Mouse (Mus musculus): ENCODE measurements around the gene Agap1. TPM values are rescaled to one million over a fixed set of nuclear protein-coding genes. Genes with fewer than 3 reads are reported as not detected.

The Agap1 gene
- polyA plus RNA-seq, 1 experiment from 2014 or later, result 23.1 TPM

GRCm38 (mm10) chr1:89928676-89929075 lies 474.1 kb downstream of the Agap1 start:
- Histone ChIP-seq H3K9ac (replicated peaks) (no peak overlapping the region), H3K36me3 (no peaks in the 10 kb centered on the region), H3K4me3 (replicated peaks) (peak overlapping the region; percentile 8), H3K27me3 (peaks cover 97% of the 10 kb centered on the region), H3K27ac (no peak overlapping the region), H3K4me2 (peak overlapping the region; percentile 15), H3K9me3 (no peaks in the 10 kb centered on the region), H3K4me1 (replicated peaks) (peaks cover 47% of the 10 kb centered on the region)
- ATAC-seq (ENCODE audit: insufficient number of reproducible peaks, insufficient read depth, low FRiP score, low TSS enrichment, low read depth), result no peak
- WGBS, result 7% methylated on average over 25 of the region's 25 CpGs

GRCm38 (mm10) chr1:89929181-89929580 lies 474.6 kb downstream of the Agap1 start:
- Histone ChIP-seq H3K4me1 (replicated peaks) (peaks cover 51% of the 10 kb centered on the region), H3K9me3 (no peaks in the 10 kb centered on the region), H3K27me3 (peaks cover 97% of the 10 kb centered on the region), H3K4me3 (replicated peaks) (peak overlapping the region; percentile 8), H3K27ac (no peak overlapping the region), H3K9ac (replicated peaks) (no peak overlapping the region), H3K4me2 (peak overlapping the region; percentile 15; the same call in 1 of the 2 replicates), H3K36me3 (no peaks in the 10 kb centered on the region)
- WGBS, result 4% methylated on average over 6 of the region's 6 CpGs
- ATAC-seq (ENCODE audit: insufficient number of reproducible peaks, insufficient read depth, low FRiP score, low TSS enrichment, low read depth), result no peak

GRCm38 (mm10) chr1:89929721-89930505 lies 475.3 kb downstream of the Agap1 start:
- H3K4me1 ChIP-seq (replicated peaks), result peaks cover 54% of the 10 kb centered on the region

GRCm38 (mm10) chr1:89930551-89930950 lies 475.9 kb downstream of the Agap1 start:
- H3K4me3 ChIP-seq (replicated peaks), result peak overlapping the region; percentile 49
- 0 out of 2 replicates have a peak, but pooled peaks have one; percentile 26 for ATAC-seq (ENCODE audit: insufficient number of reproducible peaks, insufficient read depth, low FRiP score, low TSS enrichment, low read depth)
- no peaks in the 10 kb centered on the region for H3K36me3 ChIP-seq
- under 1% methylated on average over 42 of the region's 45 CpGs for WGBS
- no peaks in the 10 kb centered on the region for H3K9me3 ChIP-seq
- H3K27ac ChIP-seq, result no peak overlapping the region
- H3K4me1 ChIP-seq (replicated peaks), result peaks cover 57% of the 10 kb centered on the region
- peak overlapping the region; percentile 88 for H3K4me2 ChIP-seq
- H3K27me3 ChIP-seq, result peaks cover 97% of the 10 kb centered on the region
- H3K9ac ChIP-seq (replicated peaks), result peak overlapping the region; percentile 38; the same call in 1 of the 2 replicates

More at GRCm38 (mm10) chr1:89929721-89930505, 475.3 kb downstream of the Agap1 start:
- WGBS, result under 1% methylated on average over 55 of the region's 55 CpGs
- H3K36me3 ChIP-seq, result no peaks in the 10 kb centered on the region
- H3K4me3 ChIP-seq (replicated peaks), result peak overlapping the region; percentile 49
- ATAC-seq (ENCODE audit: insufficient number of reproducible peaks, insufficient read depth, low FRiP score, low TSS enrichment, low read depth), result no peak
- H3K9me3 ChIP-seq, result no peaks in the 10 kb centered on the region
- peak overlapping the region; percentile 38; the same call in 1 of the 2 replicates for H3K9ac ChIP-seq (replicated peaks)
- H3K27ac ChIP-seq, result no peak overlapping the region
- peaks cover 97% of the 10 kb centered on the region for H3K27me3 ChIP-seq
- peak overlapping the region; percentile 88 for H3K4me2 ChIP-seq

GRCm38 (mm10) chr1:89931120-89931519 lies 476.5 kb downstream of the Agap1 start, which contains the start of gene Gbx2:
TSS of gene Gbx2 (minus strand) at chr1:89931179.
- Histone ChIP-seq H3K4me2 (peak within 1 kb of the TSS; percentile 88), H3K36me3 (no peaks in the 10 kb centered on the region), H3K9me3 (no peaks in the 10 kb centered on the region), H3K27ac (no peak within 1 kb of the TSS), H3K27me3 (peaks cover 97% of the 10 kb centered on the region), H3K4me1 (replicated peaks) (peaks cover 63% of the 10 kb centered on the region), H3K9ac (replicated peaks) (peak within 1 kb of the TSS; percentile 38; the same call in 1 of the 2 replicates), H3K4me3 (replicated peaks) (peak within 1 kb of the TSS; percentile 49)
- under 1% methylated on average over 33 of the region's 33 CpGs for WGBS
- ATAC-seq (ENCODE audit: insufficient number of reproducible peaks, insufficient read depth, low FRiP score, low TSS enrichment, low read depth), result peak; percentile 33; the same call in 1 of the 2 replicates

GRCm38 (mm10) chr1:89932021-89932423 lies 477.4 kb downstream of the Agap1 start:
- 2% methylated on average over 19 of the region's 19 CpGs for WGBS
- ATAC-seq (ENCODE audit: insufficient number of reproducible peaks, insufficient read depth, low FRiP score, low TSS enrichment, low read depth), result no peak
- H3K4me1 ChIP-seq (replicated peaks), result peaks cover 56% of the 10 kb centered on the region
- no peak overlapping the region for H3K27ac ChIP-seq
- no peaks in the 10 kb centered on the region for H3K36me3 ChIP-seq
- H3K9me3 ChIP-seq, result no peaks in the 10 kb centered on the region
- H3K4me2 ChIP-seq, result no peak overlapping the region
- H3K27me3 ChIP-seq, result peaks cover 97% of the 10 kb centered on the region
- no peak overlapping the region for H3K9ac ChIP-seq (replicated peaks)
- no peak overlapping the region for H3K4me3 ChIP-seq (replicated peaks)

- H3K9me3 ChIP-seq, result no peaks in the 10 kb centered on the region
- no peak overlapping the region for H3K9ac ChIP-seq (replicated peaks)
- no peak overlapping the region for H3K4me3 ChIP-seq (replicated peaks)
- H3K27ac ChIP-seq, result no peak overlapping the region
- H3K27me3 ChIP-seq, result peaks cover 97% of the 10 kb centered on the region
- under 1% methylated on average over 16 of the region's 16 CpGs for WGBS
- H3K4me2 ChIP-seq, result no peak overlapping the region
- H3K36me3 ChIP-seq, result no peaks in the 10 kb centered on the region
- no peak for ATAC-seq (ENCODE audit: insufficient number of reproducible peaks, insufficient read depth, low FRiP score, low TSS enrichment, low read depth)
- peaks cover 50% of the 10 kb centered on the region for H3K4me1 ChIP-seq (replicated peaks)
Measured at GRCm38 (mm10) chr1:89932616-89933015, 478.0 kb downstream of the Agap1 start.

- ATAC-seq (ENCODE audit: insufficient number of reproducible peaks, insufficient read depth, low FRiP score, low TSS enrichment, low read depth), result no peak
- peaks cover 49% of the 10 kb centered on the region for H3K4me1 ChIP-seq (replicated peaks)
- H3K4me3 ChIP-seq (replicated peaks), result no peak overlapping the region
Measured at GRCm38 (mm10) chr1:89933028-89933427, 478.4 kb downstream of the Agap1 start.

GRCm38 (mm10) chr1:89933786-89934185 lies 479.2 kb downstream of the Agap1 start:
- no peak overlapping the region for H3K4me2 ChIP-seq
- H3K9ac ChIP-seq (replicated peaks), result no peak overlapping the region
- no peak overlapping the region for H3K4me3 ChIP-seq (replicated peaks)
- no peak for ATAC-seq (ENCODE audit: insufficient number of reproducible peaks, insufficient read depth, low FRiP score, low TSS enrichment, low read depth)
- H3K27ac ChIP-seq, result no peak overlapping the region
- WGBS, result under 1% methylated on average over 21 of the region's 21 CpGs
- H3K9me3 ChIP-seq, result no peaks in the 10 kb centered on the region
- H3K4me1 ChIP-seq (replicated peaks), result peaks cover 45% of the 10 kb centered on the region
- H3K27me3 ChIP-seq, result peaks cover 95% of the 10 kb centered on the region
- no peaks in the 10 kb centered on the region for H3K36me3 ChIP-seq

More at GRCm38 (mm10) chr1:89933028-89933427, 478.4 kb downstream of the Agap1 start:
- Histone ChIP-seq H3K27me3 (peaks cover 97% of the 10 kb centered on the region), H3K4me2 (no peak overlapping the region), H3K9ac (replicated peaks) (no peak overlapping the region), H3K36me3 (no peaks in the 10 kb centered on the region), H3K27ac (no peak overlapping the region), H3K9me3 (no peaks in the 10 kb centered on the region)
- 6% methylated on average over 6 of the region's 6 CpGs for WGBS

- 3% methylated on average over 19 of the region's 19 CpGs for WGBS
- H3K27ac ChIP-seq, result no peak overlapping the region
Measured at GRCm38 (mm10) chr1:89934316-89935260, 480.0 kb downstream of the Agap1 start.

More at GRCm38 (mm10) chr1:89934316-89935260, 480.0 kb downstream of the Agap1 start:
- H3K27me3 ChIP-seq, result peaks cover 95% of the 10 kb centered on the region
- no peak for ATAC-seq (ENCODE audit: insufficient number of reproducible peaks, insufficient read depth, low FRiP score, low TSS enrichment, low read depth)
- H3K9me3 ChIP-seq, result no peaks in the 10 kb centered on the region
- H3K4me2 ChIP-seq, result no peak overlapping the region
- H3K4me1 ChIP-seq (replicated peaks), result peaks cover 39% of the 10 kb centered on the region
- H3K4me3 ChIP-seq (replicated peaks), result no peak overlapping the region
- no peaks in the 10 kb centered on the region for H3K36me3 ChIP-seq
- H3K9ac ChIP-seq (replicated peaks), result no peak overlapping the region
